Mouse (Mus musculus) liver, embryonic 14.5 days (tissue): ENCODE results near the gene Cd109. TPM values are rescaled to one million over a fixed set of nuclear protein-coding genes. Genes with fewer than 3 reads are reported as not detected.

ENCODE experiments used
- ATAC-seq: fragments of 200-750 bp; cut with Nextera tagmentation; 2 replicates; pipeline ENCODE4 v1.8.0; 2017; ENCODE audit warnings: moderate number of reproducible peaks, mild to moderate bottlenecking, moderate library complexity; ENCODE audit not compliant: insufficient read depth
- DNase-seq, 3 experiments: peaks; one replicate each; pipeline ENCODE4 v3.0.0-alpha.2; 2012 to 2013; ENCODE audit warnings: low read depth in 3 of 3, low spot score in 3 of 3
- H3K27ac ChIP-seq: fragments of 300-500 bp; sonication (generic); 2 replicates; pipeline ENCODE4 v1.5.1; 2014; ENCODE audit warnings: moderate library complexity, mild to moderate bottlenecking, control low read depth, inconsistent platforms
- H3K27me3 ChIP-seq: fragments of 300-500 bp; sonication (generic); 2 replicates; pipeline ENCODE4 v1.6.1; 2014; ENCODE audit warnings: mild to moderate bottlenecking, low read length, moderate library complexity; ENCODE audit not compliant: control insufficient read depth, insufficient read depth
- H3K36me3 ChIP-seq: fragments of 300-500 bp; sonication (generic); replicated peaks from 2 replicates; pipeline ENCODE4 v1.6.1; 2014; ENCODE audit warnings: low read depth; ENCODE audit not compliant: control insufficient read depth, insufficient read depth
- H3K4me1 ChIP-seq, 2 experiments: fragments of 200-500 bp in 1 of 2; fragments of 300-500 bp in 1 of 2; sonication (generic) in 1 of 2; replicated peaks; 2 replicates each; pipeline ENCODE4 v1.6.1; 2012 to 2014; ENCODE audit warnings: antibody characterized with exemption in 1 of 2, inconsistent platforms in 1 of 2, low read length in 1 of 2; ENCODE audit not compliant: control insufficient read depth in 2 of 2, insufficient read depth in 2 of 2
- H3K4me2 ChIP-seq: fragments of 300-500 bp; sonication (generic); 2 replicates; pipeline ENCODE4 v1.6.1; 2014; ENCODE audit warnings: low read depth, mild to moderate bottlenecking, control low read depth, moderate library complexity
- H3K4me3 ChIP-seq, 2 experiments: fragments of 200-500 bp in 1 of 2; fragments of 300-500 bp in 1 of 2; sonication (generic) in 1 of 2; 2 replicates each; pipeline ENCODE4 v1.5.1; 2012 to 2014; ENCODE audit warnings: low read depth in 2 of 2, low read length in 2 of 2, mild to moderate bottlenecking in 2 of 2, control low read depth in 1 of 2, inconsistent platforms in 1 of 2, moderate library complexity in 1 of 2; ENCODE audit not compliant: insufficient read depth in 1 of 2
- H3K9ac ChIP-seq: fragments of 300-500 bp; sonication (generic); replicated peaks from 2 replicates; pipeline ENCODE4 v1.6.1; 2014; ENCODE audit warnings: mild to moderate bottlenecking, control low read depth, moderate library complexity
- H3K9me3 ChIP-seq: fragments of 300-500 bp; sonication (generic); 2 replicates; pipeline ENCODE4 v1.6.1; 2016; ENCODE audit warnings: low read length, mixed read lengths; ENCODE audit not compliant: control insufficient read depth
- CTCF ChIP-seq: IDR thresholded peaks from 2 replicates; pipeline ENCODE4 v1.5.1; 2016; ENCODE audit warnings: antibody characterized with exemption, low read depth, control low read depth
- EP300 ChIP-seq: IDR thresholded peaks from 2 replicates; pipeline ENCODE4 v1.6.1; 2016; ENCODE audit warnings: antibody characterized with exemption, low read depth
- WGBS: fragments of 180-500 bp; shearing (Covaris S2); extraction: QIAGEN DNeasy Blood & Tissue Kit; methylation state at CpG from one replicate; pipeline ENCODE4 v1.1.7; 2014; ENCODE audit not compliant: insufficient replicate concordance; 5-methylcytosine and 5-hydroxymethylcytosine counted together
- polyA plus RNA-seq, 2 experiments: library from polyadenylated mRNA; depleted of rRNA in 1 of 2; stranded (reverse) in 1 of 2; unstranded in 1 of 2; fragments of >200 nt; fragmentation: Nextera tagmentation in 1 of 2; extraction: Ambion mirVana in 1 of 2; gene quantifications; 2 replicates each; pipeline versions ENCODE4 v1.2.1 to v1.2.3; 2012 to 2014

The Cd109 gene
- polyA plus RNA-seq, 2 experiments: 0.06 to 0.07 TPM

DNA sequence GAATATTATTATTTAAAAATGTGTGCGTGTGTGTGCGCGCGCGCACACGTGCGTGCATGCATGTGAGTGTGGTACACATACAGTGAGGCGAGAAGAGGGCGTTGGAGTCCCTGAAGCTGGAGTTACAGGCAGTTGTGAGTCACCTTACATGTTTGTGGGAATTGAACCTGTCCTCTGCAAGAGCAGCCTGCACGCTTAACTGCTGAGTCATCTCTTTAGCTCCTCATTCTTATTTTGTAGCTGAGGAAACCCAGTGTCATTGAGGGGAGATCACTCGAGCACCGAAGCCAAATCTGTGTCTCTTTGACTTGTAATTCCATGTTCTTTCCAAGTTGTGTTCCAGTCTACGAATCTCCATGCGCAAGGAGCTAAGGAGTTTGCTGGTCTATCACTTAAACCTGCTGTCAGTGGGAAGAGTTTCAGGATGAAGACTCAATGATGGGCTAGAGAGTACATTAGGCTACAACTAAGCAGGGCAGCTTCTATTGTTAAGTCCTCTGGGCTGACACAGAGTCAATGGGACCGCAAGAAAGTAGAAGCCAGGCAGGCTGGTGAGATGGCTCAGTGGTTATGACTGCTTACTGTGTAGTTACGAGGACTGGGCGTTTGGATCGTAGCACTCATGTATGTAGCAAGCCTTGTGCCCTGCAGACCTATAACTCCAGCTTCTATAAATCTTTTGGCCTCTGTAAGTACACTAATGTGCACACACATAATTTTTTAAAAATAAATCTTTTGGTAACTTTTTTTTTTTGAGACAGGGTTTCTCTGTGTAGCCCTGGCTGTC lies 19.4 kb upstream of the Cd109 start:
- Histone ChIP-seq H3K27me3 (no peaks in the 10 kb centered on the region), H3K36me3 (no peaks in the 10 kb centered on the region), H3K9me3 (no peaks in the 10 kb centered on the region), H3K4me3 (no peak overlapping the region), H3K4me2 (no peak overlapping the region), H3K4me1 (no peaks in the 10 kb centered on the region), H3K27ac (no peak overlapping the region), H3K9ac (no peak overlapping the region)
- ATAC-seq: no peak
- WGBS: 74% methylated on average over 18 of the region's 18 CpGs
- TF ChIP-seq EP300 (no peak), CTCF (no peak)
- no peak for DNase-seq

DNA sequence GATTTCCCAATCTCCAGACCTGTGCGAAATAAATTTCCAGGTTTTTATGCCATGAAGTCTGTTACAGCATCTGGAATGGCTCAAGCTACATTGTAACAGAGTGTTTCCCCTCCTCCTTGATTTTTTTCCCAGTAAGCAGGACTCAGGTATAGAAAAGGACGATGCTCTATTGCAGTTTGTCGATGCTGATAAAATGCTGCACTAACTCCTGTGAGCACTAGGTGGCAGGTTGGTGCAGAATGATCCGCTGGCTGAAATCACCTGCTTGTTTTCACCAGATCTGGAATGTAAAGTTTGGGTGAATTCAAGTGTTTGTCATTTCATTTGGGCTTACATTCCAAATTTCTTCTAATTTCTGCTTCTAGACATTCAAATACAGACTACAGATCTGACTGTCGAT lies 18.5 kb upstream of the Cd109 start:
- Histone ChIP-seq H3K36me3 (no peaks in the 10 kb centered on the region), H3K4me1 (no peaks in the 10 kb centered on the region), H3K4me2 (no peak overlapping the region), H3K27ac (no peak overlapping the region), H3K4me3 (no peak overlapping the region), H3K9ac (no peak overlapping the region), H3K27me3 (no peaks in the 10 kb centered on the region), H3K9me3 (no peaks in the 10 kb centered on the region)
- ATAC-seq: no peak
- DNase-seq: peak in 1 of 3 experiments; percentile 9
- 6% methylated on average over 5 of the region's 5 CpGs for WGBS
- TF ChIP-seq EP300 (no peak), CTCF (peak; percentile 78)

DNA sequence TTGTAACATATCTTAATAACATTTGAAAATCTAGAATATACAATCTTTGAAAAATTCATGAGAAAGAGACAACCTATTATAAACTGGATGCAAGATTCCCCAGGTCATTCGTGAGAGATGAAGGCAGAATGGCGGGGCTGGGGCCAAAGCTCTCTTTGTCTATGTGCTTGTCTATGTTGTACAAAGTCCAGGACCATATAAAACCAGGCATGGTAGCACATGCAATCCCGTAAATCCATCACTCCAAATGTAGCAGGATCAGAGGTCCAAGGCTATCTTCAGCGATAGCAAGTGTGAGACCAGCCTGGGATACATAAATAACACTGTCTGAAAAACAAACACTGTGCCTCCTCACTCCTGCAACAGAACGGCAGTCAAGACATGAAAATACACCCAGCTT lies 15.4 kb upstream of the Cd109 start:
- no peak overlapping the region for H3K4me3 ChIP-seq
- H3K36me3 ChIP-seq: no peaks in the 10 kb centered on the region
- no peaks in the 10 kb centered on the region for H3K27me3 ChIP-seq
- WGBS: 52% methylated on average over 5 of the region's 5 CpGs
- H3K9me3 ChIP-seq: no peaks in the 10 kb centered on the region
- ATAC-seq (no peak), DNase-seq (no peak)
- no peaks in the 10 kb centered on the region for H3K4me1 ChIP-seq
- TF ChIP-seq CTCF (no peak), EP300 (no peak)
- no peak overlapping the region for H3K4me2 ChIP-seq
- H3K9ac ChIP-seq: no peak overlapping the region
- H3K27ac ChIP-seq: no peak overlapping the region

DNA sequence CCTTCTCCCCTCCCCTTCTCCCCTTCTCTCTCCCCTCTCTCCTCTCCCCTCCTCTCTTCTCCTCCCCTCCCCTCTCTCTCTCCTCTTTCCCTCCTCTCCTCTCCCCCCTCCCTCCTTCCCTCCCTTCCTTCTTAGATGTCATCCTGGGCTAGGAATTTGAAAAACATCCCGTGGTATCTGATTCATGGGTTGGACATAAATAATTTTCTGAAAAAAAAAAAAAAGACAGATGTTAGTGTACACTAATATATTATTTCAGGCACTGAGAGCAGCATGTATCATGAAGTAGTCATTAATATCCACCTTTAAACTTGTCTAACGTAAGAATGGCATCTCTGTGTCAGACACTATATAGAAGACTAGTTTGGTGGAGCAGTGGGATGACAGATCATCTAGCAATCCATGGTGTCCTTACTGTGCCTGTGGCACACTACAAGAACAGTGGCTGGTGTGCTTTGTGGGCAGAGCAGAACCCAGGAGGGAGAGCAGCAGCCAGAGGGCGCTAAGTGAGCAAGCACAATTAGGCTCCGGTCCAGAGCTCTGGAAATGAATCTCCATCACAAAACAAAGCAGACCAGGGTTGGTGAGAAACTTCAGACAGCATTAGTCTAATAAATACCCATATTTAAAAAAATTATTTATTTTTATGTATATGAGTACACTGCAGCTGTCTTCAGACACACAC lies 14.2 kb upstream of the Cd109 start:
- WGBS: 44% methylated on average over 4 of the region's 4 CpGs
- Histone ChIP-seq H3K27ac (no peak overlapping the region), H3K27me3 (no peaks in the 10 kb centered on the region), H3K4me1 (no peaks in the 10 kb centered on the region), H3K36me3 (no peaks in the 10 kb centered on the region), H3K4me2 (no peak overlapping the region), H3K9me3 (no peaks in the 10 kb centered on the region), H3K4me3 (no peak overlapping the region), H3K9ac (no peak overlapping the region)
- TF ChIP-seq CTCF (peak; percentile 60), EP300 (no peak)
- DNase-seq (no peak), ATAC-seq (no peak)

DNA sequence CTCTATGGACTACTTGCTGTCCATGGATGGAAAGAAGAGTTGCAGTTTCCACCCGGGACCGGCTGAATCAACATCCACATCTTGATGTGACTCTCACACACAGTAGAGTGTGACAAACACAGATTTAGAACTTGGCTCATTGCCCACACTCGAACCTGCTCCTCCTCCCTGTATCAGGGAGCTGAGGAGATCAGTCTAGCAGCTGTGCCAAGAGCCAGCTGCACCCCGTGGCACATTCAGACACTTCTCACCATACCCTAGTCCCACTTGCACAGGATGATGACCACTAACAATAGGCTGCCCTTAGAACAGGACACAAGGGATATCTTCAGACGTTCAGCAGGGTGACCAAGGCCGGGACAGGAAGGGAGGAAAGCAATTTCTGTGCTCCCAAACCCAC lies 1.1 kb upstream of the Cd109 start:
- no peak for ATAC-seq
- Histone ChIP-seq H3K4me2 (no peak overlapping the region), H3K36me3 (no peaks in the 10 kb centered on the region), H3K27me3 (peaks cover 28% of the 10 kb centered on the region), H3K27ac (no peak overlapping the region), H3K4me1 (no peaks in the 10 kb centered on the region), H3K9ac (no peak overlapping the region), H3K9me3 (no peaks in the 10 kb centered on the region), H3K4me3 (no peak overlapping the region)
- TF ChIP-seq EP300: no peak
- TF ChIP-seq CTCF: no peak
- no peak for DNase-seq
- WGBS: 35% methylated on average over 6 of the region's 6 CpGs
